Mouse (Mus musculus): ENCODE measurements at regions not wholly inside any gene's neighbourhood (a gene's known extent, or its start where the extent isn't known, plus 50 kb on each side); places are given as distances from the start of the nearest gene placed in this dataset.

GRCm38 (mm10) chr2:160021541-160021940 is 312.4 kb downstream of the Gm826 start:
- H3K9me3 ChIP-seq (replicated peaks) = no peaks in the 10 kb centered on the region
- peaks cover 9% of the 10 kb centered on the region; the same call in 1 of the 2 replicates for H3K4me1 ChIP-seq
- H3K4me3 ChIP-seq (replicated peaks) = no peak overlapping the region
- no peak overlapping the region for H3K4me2 ChIP-seq (replicated peaks)
- no peaks in the 10 kb centered on the region for H3K36me3 ChIP-seq
- 30% methylated on average over 4 of the region's 4 CpGs for WGBS
- H3K27ac ChIP-seq (replicated peaks) = no peak overlapping the region
- H3K27me3 ChIP-seq = no peaks in the 10 kb centered on the region
- no peak overlapping the region for H3K9ac ChIP-seq
- ATAC-seq (ENCODE audit: insufficient number of reproducible peaks, low FRiP score, low TSS enrichment, low read depth) = no peak

GRCm38 (mm10) chr2:160020876-160021275 is 313.1 kb downstream of the Gm826 start:
- H3K27ac ChIP-seq (replicated peaks) = no peak overlapping the region
- H3K9ac ChIP-seq = no peak overlapping the region
- H3K4me1 ChIP-seq = peaks cover 9% of the 10 kb centered on the region; the same call in 1 of the 2 replicates
- WGBS = 87% methylated on average over 2 of the region's 2 CpGs
- no peaks in the 10 kb centered on the region for H3K27me3 ChIP-seq
- no peaks in the 10 kb centered on the region for H3K36me3 ChIP-seq
- no peak for ATAC-seq (ENCODE audit: insufficient number of reproducible peaks, low FRiP score, low TSS enrichment, low read depth)
- no peaks in the 10 kb centered on the region for H3K9me3 ChIP-seq (replicated peaks)
- H3K4me2 ChIP-seq (replicated peaks) = no peak overlapping the region
- no peak overlapping the region for H3K4me3 ChIP-seq (replicated peaks)

GRCm38 (mm10) chr2:160017020-160017812 is 316.7 kb downstream of the Gm826 start:
- H3K27me3 ChIP-seq = no peaks in the 10 kb centered on the region
- H3K4me1 ChIP-seq = peaks cover 9% of the 10 kb centered on the region; the same call in 1 of the 2 replicates
- no peaks in the 10 kb centered on the region for H3K9me3 ChIP-seq (replicated peaks)
- H3K4me2 ChIP-seq (replicated peaks) = no peak overlapping the region
- ATAC-seq (ENCODE audit: insufficient number of reproducible peaks, low FRiP score, low TSS enrichment, low read depth) = no peak
- H3K27ac ChIP-seq (replicated peaks) = no peak overlapping the region
- H3K9ac ChIP-seq = no peak overlapping the region
- 68% methylated on average over 5 of the region's 5 CpGs for WGBS
- H3K36me3 ChIP-seq = no peaks in the 10 kb centered on the region
- H3K4me3 ChIP-seq (replicated peaks) = no peak overlapping the region

- ATAC-seq (ENCODE audit: insufficient number of reproducible peaks, low FRiP score, low TSS enrichment, low read depth) = no peak
- H3K9ac ChIP-seq = no peak overlapping the region
- 85% methylated on average over 6 of the region's 6 CpGs for WGBS
These were observed 322.5 kb downstream of the Gm826 start for GRCm38 (mm10) chr2:160011421-160011820.

GRCm38 (mm10) chr2:160002695-160003094 is 331.3 kb downstream of the Gm826 start:
- Histone ChIP-seq H3K4me3 (replicated peaks) (no peak overlapping the region), H3K9me3 (replicated peaks) (no peaks in the 10 kb centered on the region), H3K27ac (replicated peaks) (no peak overlapping the region), H3K36me3 (no peaks in the 10 kb centered on the region), H3K4me2 (replicated peaks) (no peak overlapping the region), H3K27me3 (no peaks in the 10 kb centered on the region), H3K4me1 (peaks cover 7% of the 10 kb centered on the region), H3K9ac (no peak overlapping the region)
- ATAC-seq (ENCODE audit: insufficient number of reproducible peaks, low FRiP score, low TSS enrichment, low read depth) = no peak
- 61% methylated on average over 3 of the region's 3 CpGs for WGBS

More at GRCm38 (mm10) chr2:160011421-160011820, 322.5 kb downstream of the Gm826 start:
- H3K9me3 ChIP-seq (replicated peaks) = no peaks in the 10 kb centered on the region
- no peaks in the 10 kb centered on the region for H3K36me3 ChIP-seq
- no peaks in the 10 kb centered on the region for H3K4me1 ChIP-seq
- H3K4me3 ChIP-seq (replicated peaks) = no peak overlapping the region
- no peaks in the 10 kb centered on the region for H3K27me3 ChIP-seq
- H3K27ac ChIP-seq (replicated peaks) = no peak overlapping the region
- H3K4me2 ChIP-seq (replicated peaks) = no peak overlapping the region

GRCm38 (mm10) chr2:160000449-160000848 is 333.5 kb downstream of the Gm826 start:
- no peak for ATAC-seq (ENCODE audit: insufficient number of reproducible peaks, low FRiP score, low TSS enrichment, low read depth)
- Histone ChIP-seq H3K27ac (replicated peaks) (no peak overlapping the region), H3K27me3 (no peaks in the 10 kb centered on the region), H3K4me1 (peaks cover 7% of the 10 kb centered on the region), H3K4me2 (replicated peaks) (no peak overlapping the region), H3K9me3 (replicated peaks) (no peaks in the 10 kb centered on the region), H3K36me3 (no peaks in the 10 kb centered on the region), H3K9ac (no peak overlapping the region), H3K4me3 (replicated peaks) (no peak overlapping the region)
- WGBS = 73% methylated on average over 4 of the region's 4 CpGs

- Histone ChIP-seq H3K9me3 (replicated peaks) (no peaks in the 10 kb centered on the region), H3K9ac (no peak overlapping the region), H3K4me3 (replicated peaks) (no peak overlapping the region), H3K4me2 (replicated peaks) (no peak overlapping the region), H3K36me3 (no peaks in the 10 kb centered on the region), H3K4me1 (peaks cover 3% of the 10 kb centered on the region; the same call in 1 of the 2 replicates), H3K27ac (replicated peaks) (no peak overlapping the region), H3K27me3 (no peaks in the 10 kb centered on the region)
- 70% methylated on average over 9 of the region's 9 CpGs for WGBS
- ATAC-seq (ENCODE audit: insufficient number of reproducible peaks, low FRiP score, low TSS enrichment, low read depth) = no peak; the same call in 1 of the 2 replicates
These were observed 336.6 kb downstream of the Gm826 start for GRCm38 (mm10) chr2:159997395-159997794.

GRCm38 (mm10) chr2:159994490-159994889 is 339.5 kb downstream of the Gm826 start:
- Histone ChIP-seq H3K27me3 (no peaks in the 10 kb centered on the region), H3K4me3 (replicated peaks) (no peak overlapping the region), H3K36me3 (no peaks in the 10 kb centered on the region), H3K4me1 (no peaks in the 10 kb centered on the region), H3K9me3 (replicated peaks) (no peaks in the 10 kb centered on the region), H3K27ac (replicated peaks) (no peak overlapping the region), H3K4me2 (replicated peaks) (no peak overlapping the region), H3K9ac (no peak overlapping the region)
- WGBS = 59% methylated on average over 3 of the region's 3 CpGs
- ATAC-seq (ENCODE audit: insufficient number of reproducible peaks, low FRiP score, low TSS enrichment, low read depth) = no peak

GRCm38 (mm10) chr2:159986719-159987118 is 347.2 kb downstream of the Gm826 start:
- no peaks in the 10 kb centered on the region for H3K36me3 ChIP-seq
- H3K9me3 ChIP-seq (replicated peaks) = no peaks in the 10 kb centered on the region
- 90% methylated on average over 7 of the region's 7 CpGs for WGBS
- no peak overlapping the region for H3K27ac ChIP-seq (replicated peaks)
- no peaks in the 10 kb centered on the region for H3K4me1 ChIP-seq
- no peak for ATAC-seq (ENCODE audit: insufficient number of reproducible peaks, low FRiP score, low TSS enrichment, low read depth)
- no peak overlapping the region for H3K4me3 ChIP-seq (replicated peaks)
- no peaks in the 10 kb centered on the region for H3K27me3 ChIP-seq
- no peak overlapping the region for H3K9ac ChIP-seq
- H3K4me2 ChIP-seq (replicated peaks) = no peak overlapping the region

- Histone ChIP-seq H3K27me3 (no peaks in the 10 kb centered on the region), H3K4me3 (replicated peaks) (no peak overlapping the region), H3K4me1 (no peaks in the 10 kb centered on the region), H3K9ac (no peak overlapping the region), H3K9me3 (replicated peaks) (no peaks in the 10 kb centered on the region), H3K36me3 (no peaks in the 10 kb centered on the region), H3K4me2 (replicated peaks) (no peak overlapping the region), H3K27ac (replicated peaks) (no peak overlapping the region)
- 73% methylated on average over 3 of the region's 3 CpGs for WGBS
- ATAC-seq (ENCODE audit: insufficient number of reproducible peaks, low FRiP score, low TSS enrichment, low read depth) = no peak
These were observed 352.3 kb downstream of the Gm826 start for GRCm38 (mm10) chr2:159981694-159982093.

- no peak overlapping the region for H3K9ac ChIP-seq
- peak overlapping the region; percentile 74 for H3K27ac ChIP-seq (replicated peaks)
- H3K9me3 ChIP-seq (replicated peaks) = no peaks in the 10 kb centered on the region
- 49% methylated on average over 1 of the region's 1 CpGs for WGBS
- no peak for ATAC-seq (ENCODE audit: insufficient number of reproducible peaks, low FRiP score, low TSS enrichment, low read depth)
- H3K4me3 ChIP-seq (replicated peaks) = no peak overlapping the region
- H3K4me2 ChIP-seq (replicated peaks) = no peak overlapping the region
- no peaks in the 10 kb centered on the region for H3K36me3 ChIP-seq
- H3K27me3 ChIP-seq = no peaks in the 10 kb centered on the region
- H3K4me1 ChIP-seq = no peaks in the 10 kb centered on the region
These were observed 383.6 kb downstream of the Gm826 start for GRCm38 (mm10) chr2:159950369-159950768.

- Histone ChIP-seq H3K9ac (no peak overlapping the region), H3K36me3 (no peaks in the 10 kb centered on the region), H3K4me2 (replicated peaks) (no peak overlapping the region), H3K4me3 (replicated peaks) (no peak overlapping the region), H3K27me3 (no peaks in the 10 kb centered on the region), H3K9me3 (replicated peaks) (no peaks in the 10 kb centered on the region), H3K4me1 (no peaks in the 10 kb centered on the region), H3K27ac (replicated peaks) (no peak overlapping the region)
- ATAC-seq (ENCODE audit: insufficient number of reproducible peaks, low FRiP score, low TSS enrichment, low read depth) = no peak
- 60% methylated on average over 4 of the region's 4 CpGs for WGBS
These were observed 384.9 kb downstream of the Gm826 start for GRCm38 (mm10) chr2:159949046-159949445.
